Mouse (Mus musculus) layer of hippocampus, postnatal 25 days (tissue): ENCODE measurements around the gene Hk1. TPM values are rescaled to one million over a fixed set of nuclear protein-coding genes. Genes with fewer than 3 reads are reported as not detected.
"Not testable (repeated sequence)": the region's sequence is repeated elsewhere in the genome, so short reads cannot be mapped to it uniquely, and the experiment has no call there.

Experiments
- DNase-seq, 2 experiments: peaks; one replicate each; pipeline ENCODE4 v3.0.0; 2022; ENCODE audit warnings: mixed read lengths in 2 of 2, low spot score in 1 of 2; ENCODE audit errors: extremely low spot score in 1 of 2
- total RNA-seq, 2 experiments: library from RNA; stranded (reverse); gene quantifications; 2 replicates each; pipeline ENCODE4 v1.2.3; 2021

The Hk1 gene
- total RNA-seq, 2 experiments from 2014 or later, result 297 to 303 TPM

- DNase-seq, result not testable (repeated sequence)
Observed at GRCm38 (mm10) chr10:62322821-62323220, 56.9 kb downstream of the Hk1 start.

- no peak for DNase-seq
Observed at GRCm38 (mm10) chr10:62321457-62321856, 58.3 kb downstream of the Hk1 start.

DNA sequence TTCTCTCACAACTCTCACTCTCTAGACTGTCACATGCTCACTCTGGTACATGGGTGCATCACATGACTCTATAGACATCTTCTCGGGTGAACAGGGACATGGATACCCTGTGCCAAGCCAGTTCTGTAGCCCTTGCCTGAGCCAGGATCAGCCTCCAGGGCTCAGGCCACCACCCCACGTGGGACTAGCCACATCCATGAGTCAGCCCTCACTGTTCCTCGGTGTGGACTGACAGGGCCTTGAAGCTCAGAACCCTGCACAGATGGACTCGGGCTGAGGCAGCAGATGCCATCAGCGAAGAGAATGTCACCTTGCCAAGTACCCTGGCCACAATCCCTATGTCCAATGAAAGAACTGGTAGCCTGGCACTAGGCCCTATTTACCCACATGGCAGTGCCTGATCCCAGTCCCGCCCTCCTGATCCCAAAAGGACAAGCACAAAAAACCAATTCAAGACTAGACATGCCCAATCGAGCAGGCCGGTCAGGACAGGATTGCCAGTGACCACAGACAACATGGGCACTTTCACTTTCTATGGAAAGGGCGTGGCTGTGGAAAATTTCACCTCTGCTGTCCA is 59.2 kb downstream of the Hk1 start:
- DNase-seq, result no peak

- DNase-seq, result no peak
Observed at GRCm38 (mm10) chr10:62319154-62319553, 60.6 kb downstream of the Hk1 start.

DNA sequence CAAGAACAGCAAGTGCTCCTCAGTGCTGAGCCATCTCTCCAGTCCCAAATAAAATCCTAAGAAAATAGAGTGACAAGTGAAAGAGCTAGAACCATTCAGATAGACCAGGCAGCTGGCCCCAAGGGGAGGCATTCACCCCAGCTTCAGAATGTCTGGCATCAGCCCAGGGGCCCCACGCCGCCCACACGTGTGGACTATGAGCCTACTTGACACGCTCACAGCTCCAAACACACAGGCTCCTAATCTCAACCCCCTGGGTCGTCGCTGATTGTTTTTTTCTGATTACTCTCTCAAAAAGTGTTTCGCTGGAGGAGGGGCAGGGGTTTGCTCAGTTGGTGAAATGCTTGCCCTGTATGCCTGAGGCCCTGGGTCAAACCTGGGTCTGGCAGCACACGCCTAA is 63.2 kb downstream of the Hk1 start:
- no peak for DNase-seq

- DNase-seq, result no peak
Observed at GRCm38 (mm10) chr10:62313885-62314424, 65.8 kb downstream of the Hk1 start.

DNA sequence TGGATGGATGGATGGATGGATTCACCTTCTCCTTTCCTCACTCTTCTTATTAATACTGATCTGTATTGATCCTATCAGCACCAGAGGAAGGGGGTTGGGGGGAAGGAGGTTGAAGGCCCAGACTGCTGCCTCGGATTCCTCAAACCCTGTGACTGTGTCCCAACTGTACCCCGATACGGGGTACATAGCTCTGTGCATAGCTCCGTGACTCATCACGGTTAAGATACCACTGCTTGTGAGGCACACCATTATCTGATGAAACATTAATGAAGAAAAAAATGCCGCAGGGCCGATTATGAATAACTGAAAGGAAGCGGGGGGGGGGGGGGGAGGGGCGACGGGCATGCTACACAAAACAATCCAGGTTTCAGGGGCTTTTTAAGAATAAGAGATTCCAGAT is 66.6 kb downstream of the Hk1 start:
- DNase-seq, result no peak

- DNase-seq, result peak in 1 of 2 experiments; percentile 37
Observed at GRCm38 (mm10) chr10:62311464-62311863, 68.2 kb downstream of the Hk1 start.

DNA sequence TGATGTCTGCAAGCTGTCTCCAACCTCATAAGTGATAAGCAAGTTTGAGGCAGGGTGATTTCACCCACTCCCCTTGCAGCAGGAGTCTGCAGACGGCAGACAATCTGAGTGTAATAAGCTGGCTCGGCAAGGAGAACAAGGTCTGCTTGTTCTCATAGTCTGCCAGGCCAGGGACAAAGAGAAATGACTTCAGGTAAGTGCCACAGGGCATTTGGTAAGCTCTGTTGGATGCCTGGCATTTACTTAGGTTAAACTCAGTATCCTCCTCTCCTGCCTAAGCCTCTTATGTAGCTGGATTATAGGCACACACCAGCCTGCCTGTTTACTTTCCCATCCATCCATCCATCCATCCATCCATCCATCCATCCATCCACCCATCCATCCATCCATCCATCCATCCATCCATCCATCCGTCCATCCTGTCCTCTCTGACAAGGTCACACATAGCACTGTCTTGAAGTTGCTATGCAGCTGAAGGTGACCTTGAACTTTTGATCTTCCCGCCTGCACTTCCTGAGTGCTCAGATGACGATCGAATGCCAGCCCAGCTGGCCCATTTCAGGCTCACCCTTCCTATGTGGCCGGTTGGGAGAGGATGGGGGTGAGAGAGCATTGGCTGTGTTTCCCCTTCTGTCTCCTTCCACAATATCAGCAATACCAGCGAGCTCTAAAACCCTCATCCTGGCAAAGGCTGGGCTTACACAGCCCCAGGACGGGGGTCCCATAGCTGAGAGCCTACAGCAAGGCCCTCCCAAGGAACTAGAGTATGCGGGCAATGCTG is 69.3 kb downstream of the Hk1 start:
- DNase-seq, result no peak

DNA sequence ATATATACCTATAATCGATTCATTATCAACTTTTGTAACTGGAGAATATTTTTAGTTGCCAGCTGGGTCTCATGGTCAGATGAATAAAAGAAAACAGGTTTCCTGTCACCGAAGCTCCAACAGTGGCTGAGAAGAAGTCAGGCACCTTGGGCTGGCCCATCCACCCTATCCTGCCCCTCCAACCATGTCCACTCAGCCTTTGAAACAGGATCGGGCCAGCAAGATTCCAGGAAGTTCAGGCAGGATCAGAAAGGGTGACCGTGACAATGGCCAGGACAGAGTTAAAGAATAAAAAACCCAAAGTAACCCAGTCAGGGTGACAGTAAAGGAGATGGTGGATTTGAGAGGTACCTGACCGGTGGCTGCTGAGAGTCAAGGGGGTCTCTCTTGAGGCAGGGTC is 70.1 kb downstream of the Hk1 start:
- no peak for DNase-seq

DNA sequence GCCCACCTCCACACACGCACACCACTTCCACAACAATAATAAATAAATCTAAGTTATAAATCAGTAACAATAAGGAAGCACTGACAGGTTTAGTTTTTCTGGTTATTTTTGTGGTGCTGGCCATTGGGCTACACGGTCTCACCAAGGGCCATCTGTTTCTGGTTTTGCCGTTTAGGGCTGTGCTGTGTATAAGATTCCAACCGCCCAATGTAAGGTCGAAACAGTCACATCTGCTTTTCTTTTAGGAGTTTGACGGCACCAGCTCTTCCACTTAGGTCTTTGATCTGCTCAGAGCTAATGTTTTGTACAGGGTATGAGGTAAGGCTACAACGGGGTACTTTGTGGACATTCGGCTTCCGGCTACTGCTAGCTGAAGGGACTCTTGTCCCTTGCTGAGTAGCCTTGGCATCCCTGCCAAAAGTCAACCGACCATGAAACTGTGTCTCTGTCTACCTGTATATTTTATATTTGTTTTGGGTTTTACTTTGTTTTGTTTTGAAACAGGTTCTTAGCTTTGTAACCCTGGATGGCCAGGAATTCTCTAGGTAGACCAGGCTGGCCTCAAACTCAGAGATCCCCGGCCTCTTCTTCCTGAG is 70.7 kb downstream of the Hk1 start:
- DNase-seq, result no peak

- no peak for DNase-seq
Observed at GRCm38 (mm10) chr10:62306483-62306882, 73.2 kb downstream of the Hk1 start.

DNA sequence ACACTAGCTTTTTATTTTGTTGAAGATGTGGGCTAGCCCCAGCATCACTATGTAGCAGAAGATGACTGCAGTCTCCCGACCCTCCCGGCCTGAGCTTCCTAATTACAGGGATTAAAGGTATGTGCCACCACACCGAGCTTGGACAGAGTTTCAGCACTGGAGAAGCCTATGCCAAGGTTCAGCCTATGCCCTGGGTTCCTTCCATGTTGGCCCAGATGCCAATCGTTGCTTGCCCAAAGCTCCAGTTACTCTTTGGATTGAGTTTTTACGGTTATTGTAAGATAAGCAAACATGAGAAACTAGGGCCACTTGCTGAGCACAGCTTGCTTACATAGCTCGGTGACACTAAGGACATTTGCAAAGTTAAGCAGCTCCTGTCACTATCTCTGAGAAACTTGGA is 74.6 kb downstream of the Hk1 start:
- DNase-seq, result no peak

DNA sequence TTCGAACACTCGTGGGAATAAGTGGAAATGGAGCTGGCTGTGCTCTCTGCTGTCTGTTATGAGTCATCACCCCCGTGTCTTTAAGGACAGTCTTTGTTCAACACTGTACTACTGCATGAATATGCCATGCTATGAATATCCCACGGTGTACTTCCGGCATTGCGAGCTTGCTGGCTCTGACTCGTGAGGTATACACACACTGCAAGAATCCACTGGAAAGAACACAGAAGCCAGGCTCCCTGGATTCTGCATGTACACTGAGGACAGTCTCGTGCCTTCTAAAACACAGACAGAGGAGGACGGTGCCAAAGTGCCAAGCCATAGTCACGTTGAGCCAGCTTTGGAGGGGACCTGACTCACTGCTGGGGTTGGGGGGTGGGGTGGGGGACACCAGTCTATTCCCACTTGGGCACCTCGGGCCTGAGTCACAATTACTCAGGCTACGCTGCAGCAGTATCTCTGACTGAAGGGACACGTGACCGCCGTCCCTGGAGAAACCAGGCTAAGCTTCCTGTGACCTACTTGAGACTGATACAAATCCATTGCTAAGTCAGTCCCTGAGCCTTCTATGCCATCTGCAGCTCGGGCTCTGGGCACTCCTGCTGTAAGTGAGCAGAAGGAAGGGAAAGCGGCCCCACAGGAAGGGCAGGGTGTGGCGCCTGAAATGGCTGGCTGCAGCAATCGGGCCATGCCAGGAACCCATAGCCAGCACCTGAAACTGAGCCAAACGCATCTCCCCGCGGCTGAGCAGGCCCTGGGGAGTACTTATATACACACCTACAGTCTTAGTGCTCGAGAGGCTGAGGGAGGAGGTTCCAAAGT is 79.5 kb downstream of the Hk1 start:
- DNase-seq, result no peak

GRCm38 (mm10) chr10:62296086-62296872 is 83.4 kb downstream of the Hk1 start:
- no peak for DNase-seq

DNA sequence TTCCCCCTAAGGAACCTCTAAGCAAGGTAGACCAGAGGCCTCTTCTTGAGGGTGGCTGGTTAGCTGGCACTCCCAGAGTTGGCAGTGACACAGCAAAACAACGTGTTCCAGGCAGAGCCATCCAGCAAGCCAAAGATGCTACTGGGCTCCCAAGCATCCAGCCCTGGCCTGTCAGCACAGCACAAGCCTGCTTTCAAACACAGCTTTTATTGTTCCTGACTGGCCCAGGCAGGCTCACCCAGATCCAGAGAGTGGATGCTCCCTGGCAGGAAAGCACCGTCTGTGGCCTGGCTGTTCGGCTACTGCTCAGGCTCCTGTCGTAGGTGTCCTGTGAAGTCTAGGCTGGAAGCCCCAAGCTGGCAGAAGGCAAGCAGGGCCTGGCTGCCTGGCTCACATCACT is 85.6 kb downstream of the Hk1 start:
- peak in 1 of 2 experiments; percentile 33 for DNase-seq

- DNase-seq, result no peak
Observed at GRCm38 (mm10) chr10:62287460-62288124, 92.1 kb downstream of the Hk1 start.

DNA sequence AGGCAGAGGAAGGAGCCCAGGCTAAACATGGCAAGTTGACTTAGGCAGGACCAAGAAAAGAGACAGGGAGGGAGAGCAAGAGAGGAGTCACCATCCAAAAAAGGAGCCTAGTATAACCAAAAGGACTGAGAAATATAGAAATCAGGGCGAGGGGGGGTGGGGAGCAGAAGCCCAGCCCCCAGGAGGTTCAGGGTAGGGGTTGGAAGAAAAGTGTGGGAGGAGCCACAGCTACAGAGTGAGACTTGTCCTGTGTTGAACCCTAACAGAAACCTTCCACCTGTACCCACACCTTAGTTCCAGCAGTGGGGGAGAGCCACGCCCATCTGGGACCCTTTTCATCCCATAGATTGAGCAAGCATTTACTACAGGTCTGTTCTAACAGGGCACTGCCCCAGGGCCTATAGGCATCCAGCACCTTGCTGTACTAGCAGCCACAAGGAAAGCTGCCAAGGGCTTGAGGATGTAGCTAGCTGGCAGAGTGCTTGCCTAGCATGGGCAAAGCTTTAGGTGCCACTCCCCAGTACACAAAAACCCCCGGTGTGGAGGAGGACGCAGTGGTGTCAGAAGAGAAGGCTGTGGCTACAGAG is 96.4 kb downstream of the Hk1 start:
- DNase-seq, result no peak

DNA sequence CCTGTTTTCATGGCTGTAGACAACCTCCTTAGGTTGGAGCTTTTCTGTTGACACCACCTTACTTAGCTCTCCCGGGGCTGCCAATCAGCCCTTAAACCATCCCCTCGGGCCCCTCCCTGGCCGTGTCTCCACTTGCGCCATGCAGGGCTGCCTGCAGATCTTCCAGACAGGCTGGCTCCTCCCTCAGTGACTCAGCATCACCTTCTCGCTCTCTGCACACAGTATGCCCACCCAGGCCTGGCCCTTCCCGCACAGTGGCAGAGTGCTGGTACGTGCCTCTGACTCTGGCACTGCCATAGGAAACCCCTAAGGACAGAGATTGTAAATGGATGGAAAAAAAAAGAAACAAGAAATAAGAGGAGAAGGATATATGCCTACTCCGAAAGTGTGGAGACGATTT is 96.9 kb downstream of the Hk1 start:
- no peak for DNase-seq
